Mouse (Mus musculus): ENCODE data around the gene Utrn. TPM values are rescaled to one million over a fixed set of nuclear protein-coding genes. Genes with fewer than 3 reads are reported as not detected.

Utrn gene
- total and polyA plus RNA-seq, 2 experiments from 2014 or later: 48.4 to 61.6 TPM

GRCm38 (mm10) chr10:12547037-12547625, 322.0 kb downstream of the Utrn start:
- Histone ChIP-seq H3K9ac (replicated peaks; ENCODE audit: low read depth, low read length) (no peak overlapping the region), H3K27ac (ENCODE audit: low read depth) (no peak overlapping the region), H3K4me2 (ENCODE audit: low read depth, low read length) (no peak overlapping the region), H3K36me3 (replicated peaks; ENCODE audit: control insufficient read depth, insufficient read depth, low read length) (no peaks in the 10 kb centered on the region), H3K4me1 (ENCODE audit: control insufficient read depth, insufficient read depth) (peaks cover 5% of the 10 kb centered on the region; the same call in 1 of the 2 replicates), H3K27me3 (ENCODE audit: control insufficient read depth, insufficient read depth, low read length) (no peaks in the 10 kb centered on the region), H3K9me3 (replicated peaks; ENCODE audit: control insufficient read depth, low read length) (no peaks in the 10 kb centered on the region), H3K4me3 (ENCODE audit: low read depth, low read length) (no peak overlapping the region)
- ATAC-seq (ENCODE audit: insufficient read depth, low read depth) (no peak), DNase-seq (ENCODE audit: low spot score) (no peak)
- TF ChIP-seq CTCF (IDR thresholded peaks at IDR 0.05; ENCODE audit: low read depth): no peak
- no peak for TF ChIP-seq EP300 (IDR thresholded peaks at IDR 0.05; ENCODE audit: low read depth)
- WGBS: 49% methylated on average over 6 of the region's 6 CpGs

DNA sequence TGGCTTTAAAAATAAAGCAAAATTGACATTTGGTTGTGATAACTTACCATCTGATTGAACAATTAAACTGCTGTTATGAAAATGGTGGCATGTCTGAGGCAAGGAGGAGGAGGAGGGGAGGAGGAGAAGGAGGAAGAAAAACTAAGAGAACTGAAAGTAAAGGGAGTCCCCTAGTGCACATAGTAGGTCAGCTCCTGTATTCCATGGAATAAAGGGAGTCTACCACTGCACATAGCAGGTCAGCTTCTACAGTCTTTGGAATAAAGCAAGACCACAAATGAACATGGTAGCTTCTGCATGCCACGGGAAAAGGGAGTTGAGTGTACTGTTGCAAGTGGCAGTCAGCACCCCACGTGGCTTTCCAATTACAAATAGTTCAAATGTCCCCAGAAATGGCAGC, 323.7 kb downstream of the Utrn start:
- no peak overlapping the region for H3K27ac ChIP-seq (ENCODE audit: low read depth)
- peaks cover 5% of the 10 kb centered on the region; the same call in 1 of the 2 replicates for H3K4me1 ChIP-seq (ENCODE audit: control insufficient read depth, insufficient read depth)
- H3K9ac ChIP-seq (replicated peaks; ENCODE audit: low read depth, low read length): no peak overlapping the region
- no peak for ATAC-seq (ENCODE audit: insufficient read depth, low read depth)
- no peak overlapping the region for H3K4me3 ChIP-seq (ENCODE audit: low read depth, low read length)
- H3K9me3 ChIP-seq (replicated peaks; ENCODE audit: control insufficient read depth, low read length): no peaks in the 10 kb centered on the region
- 83% methylated on average over 2 of the region's 2 CpGs for WGBS
- no peak for DNase-seq (ENCODE audit: low spot score)
- no peaks in the 10 kb centered on the region for H3K27me3 ChIP-seq (ENCODE audit: control insufficient read depth, insufficient read depth, low read length)
- H3K36me3 ChIP-seq (replicated peaks; ENCODE audit: control insufficient read depth, insufficient read depth, low read length): no peaks in the 10 kb centered on the region
- TF ChIP-seq CTCF (IDR thresholded peaks at IDR 0.05; ENCODE audit: low read depth) (no peak), EP300 (IDR thresholded peaks at IDR 0.05; ENCODE audit: low read depth) (no peak)
- H3K4me2 ChIP-seq (ENCODE audit: low read depth, low read length): no peak overlapping the region

- Histone ChIP-seq H3K9me3 (replicated peaks; ENCODE audit: control insufficient read depth, low read length) (no peaks in the 10 kb centered on the region), H3K9ac (replicated peaks; ENCODE audit: low read depth, low read length) (no peak overlapping the region), H3K27ac (ENCODE audit: low read depth) (no peak overlapping the region), H3K4me1 (ENCODE audit: control insufficient read depth, insufficient read depth) (no peaks in the 10 kb centered on the region), H3K27me3 (ENCODE audit: control insufficient read depth, insufficient read depth, low read length) (no peaks in the 10 kb centered on the region), H3K4me3 (ENCODE audit: low read depth, low read length) (no peak overlapping the region), H3K36me3 (replicated peaks; ENCODE audit: control insufficient read depth, insufficient read depth, low read length) (no peaks in the 10 kb centered on the region), H3K4me2 (ENCODE audit: low read depth, low read length) (no peak overlapping the region)
- ATAC-seq (ENCODE audit: insufficient read depth, low read depth): no peak
- no peak for DNase-seq (ENCODE audit: low spot score)
- no peak for TF ChIP-seq EP300 (IDR thresholded peaks at IDR 0.05; ENCODE audit: low read depth)
- TF ChIP-seq CTCF (IDR thresholded peaks at IDR 0.05; ENCODE audit: low read depth): no peak
- 98% methylated on average over 1 of the region's 1 CpGs for WGBS
Measured at GRCm38 (mm10) chr10:12541757-12542156, 327.4 kb downstream of the Utrn start.

- ATAC-seq (ENCODE audit: insufficient read depth, low read depth): no peak
- 100% methylated on average over 1 of the region's 1 CpGs for WGBS
Measured at GRCm38 (mm10) chr10:12535272-12535671, 333.9 kb downstream of the Utrn start.

GRCm38 (mm10) chr10:12534801-12535200, 334.4 kb downstream of the Utrn start:
- no peaks in the 10 kb centered on the region for H3K9me3 ChIP-seq (replicated peaks; ENCODE audit: control insufficient read depth, low read length)
- H3K4me1 ChIP-seq (ENCODE audit: control insufficient read depth, insufficient read depth): no peaks in the 10 kb centered on the region
- H3K27me3 ChIP-seq (ENCODE audit: control insufficient read depth, insufficient read depth, low read length): no peaks in the 10 kb centered on the region
- H3K36me3 ChIP-seq (replicated peaks; ENCODE audit: control insufficient read depth, insufficient read depth, low read length): no peaks in the 10 kb centered on the region; the same call in 1 of the 2 replicates
- TF ChIP-seq CTCF (IDR thresholded peaks at IDR 0.05; ENCODE audit: low read depth) (no peak), EP300 (IDR thresholded peaks at IDR 0.05; ENCODE audit: low read depth) (no peak)
- DNase-seq (ENCODE audit: low spot score) (no peak), ATAC-seq (ENCODE audit: insufficient read depth, low read depth) (no peak)
- WGBS: 76% methylated on average over 3 of the region's 3 CpGs
- H3K27ac ChIP-seq (ENCODE audit: low read depth): no peak overlapping the region
- H3K4me3 ChIP-seq (ENCODE audit: low read depth, low read length): no peak overlapping the region
- H3K9ac ChIP-seq (replicated peaks; ENCODE audit: low read depth, low read length): no peak overlapping the region
- no peak overlapping the region for H3K4me2 ChIP-seq (ENCODE audit: low read depth, low read length)

More at GRCm38 (mm10) chr10:12535272-12535671, 333.9 kb downstream of the Utrn start:
- Histone ChIP-seq H3K27ac (ENCODE audit: low read depth) (no peak overlapping the region), H3K27me3 (ENCODE audit: control insufficient read depth, insufficient read depth, low read length) (no peaks in the 10 kb centered on the region), H3K4me2 (ENCODE audit: low read depth, low read length) (no peak overlapping the region), H3K4me3 (ENCODE audit: low read depth, low read length) (no peak overlapping the region), H3K36me3 (replicated peaks; ENCODE audit: control insufficient read depth, insufficient read depth, low read length) (no peaks in the 10 kb centered on the region; the same call in 1 of the 2 replicates), H3K9me3 (replicated peaks; ENCODE audit: control insufficient read depth, low read length) (no peaks in the 10 kb centered on the region), H3K4me1 (ENCODE audit: control insufficient read depth, insufficient read depth) (no peaks in the 10 kb centered on the region), H3K9ac (replicated peaks; ENCODE audit: low read depth, low read length) (no peak overlapping the region)
- no peak for DNase-seq (ENCODE audit: low spot score)
- TF ChIP-seq CTCF (IDR thresholded peaks at IDR 0.05; ENCODE audit: low read depth) (no peak), EP300 (IDR thresholded peaks at IDR 0.05; ENCODE audit: low read depth) (no peak)

- H3K9me3 ChIP-seq (replicated peaks; ENCODE audit: control insufficient read depth, low read length): no peaks in the 10 kb centered on the region
- TF ChIP-seq EP300 (IDR thresholded peaks at IDR 0.05; ENCODE audit: low read depth) (no peak), CTCF (IDR thresholded peaks at IDR 0.05; ENCODE audit: low read depth) (no peak)
- no peaks in the 10 kb centered on the region for H3K27me3 ChIP-seq (ENCODE audit: control insufficient read depth, insufficient read depth, low read length)
- DNase-seq (ENCODE audit: low spot score) (no peak), ATAC-seq (ENCODE audit: insufficient read depth, low read depth) (no peak)
- H3K36me3 ChIP-seq (replicated peaks; ENCODE audit: control insufficient read depth, insufficient read depth, low read length): no peaks in the 10 kb centered on the region; the same call in 1 of the 2 replicates
- 75% methylated on average over 3 of the region's 3 CpGs for WGBS
- H3K4me2 ChIP-seq (ENCODE audit: low read depth, low read length): no peak overlapping the region
- no peak overlapping the region for H3K9ac ChIP-seq (replicated peaks; ENCODE audit: low read depth, low read length)
- H3K4me3 ChIP-seq (ENCODE audit: low read depth, low read length): no peak overlapping the region
- H3K4me1 ChIP-seq (ENCODE audit: control insufficient read depth, insufficient read depth): no peaks in the 10 kb centered on the region
- H3K27ac ChIP-seq (ENCODE audit: low read depth): no peak overlapping the region
Measured at GRCm38 (mm10) chr10:12534301-12534700, 334.9 kb downstream of the Utrn start.
